29 mouse cellular contexts compared by ENCODE assay signal in the genomic region with DNA sequence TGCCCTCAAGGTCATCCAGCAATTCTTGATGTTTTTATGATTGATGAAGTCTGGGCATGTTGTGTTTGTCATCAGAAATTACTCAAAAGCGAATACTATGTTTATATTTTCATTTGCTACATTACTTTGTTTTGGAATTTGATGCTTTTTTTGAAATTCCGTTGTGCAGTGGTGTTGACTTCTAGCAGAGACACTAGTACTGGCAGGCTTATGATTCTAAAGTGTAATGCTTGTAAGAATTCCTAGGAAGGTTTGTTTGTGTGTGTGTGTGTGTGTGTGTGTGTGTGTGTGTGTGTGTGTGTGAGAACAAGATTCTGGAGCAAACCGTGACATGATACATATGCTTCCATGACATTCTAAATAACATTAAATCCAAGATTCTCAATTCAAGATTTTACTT.
"Had no signal": no experiment of that assay in that cellular context is flagged by ENCODE, and none has a peak within 500 bp of the region (broad histone marks: within the 10 kb centered on the region; RNA-seq: fewer than 3 reads in every experiment).

No protein-coding gene starts in this region.

- H3K4me3 ChIP-seq: embryonic facial prominence, embryonic 10.5 days; embryonic facial prominence, embryonic 12.5 days; embryonic facial prominence, embryonic 13.5 days; embryonic facial prominence, embryonic 15.5 days; erythroblast, embryonic 14.5 days; forebrain, embryonic 10.5 days; forebrain, embryonic 12.5 days; forebrain, embryonic 13.5 days; forebrain, embryonic 15.5 days; gastrocnemius, adult 2 months; heart, adult 2 months had no signal

- H3K27me3 ChIP-seq: embryonic facial prominence, embryonic 12.5 days; embryonic facial prominence, embryonic 13.5 days; embryonic facial prominence, embryonic 15.5 days; forebrain, embryonic 12.5 days; forebrain, embryonic 13.5 days; forebrain, embryonic 15.5 days had no signal

- H3K9me3 ChIP-seq: embryonic facial prominence, embryonic 10.5 days; embryonic facial prominence, embryonic 12.5 days; embryonic facial prominence, embryonic 13.5 days; embryonic facial prominence, embryonic 15.5 days; forebrain, embryonic 10.5 days; forebrain, embryonic 12.5 days; forebrain, embryonic 13.5 days; forebrain, embryonic 15.5 days had no signal

- ATAC-seq: forebrain, embryonic 13.5 days; forebrain, embryonic 14.5 days; forebrain, embryonic 15.5 days; forebrain, embryonic 16.5 days; forebrain, postnatal 0 days had no signal

- H3K9ac ChIP-seq: embryonic facial prominence, embryonic 12.5 days; embryonic facial prominence, embryonic 13.5 days; embryonic facial prominence, embryonic 15.5 days; forebrain, embryonic 12.5 days; forebrain, embryonic 13.5 days; forebrain, embryonic 15.5 days; forebrain, postnatal 0 days had no signal

- H3K4me1 ChIP-seq: embryonic facial prominence, embryonic 15.5 days; forebrain, embryonic 10.5 days; forebrain, embryonic 12.5 days; forebrain, embryonic 13.5 days; forebrain, embryonic 15.5 days had no signal

- H3K4me2 ChIP-seq: embryonic facial prominence, embryonic 12.5 days; embryonic facial prominence, embryonic 13.5 days; embryonic facial prominence, embryonic 15.5 days; forebrain, embryonic 12.5 days; forebrain, embryonic 13.5 days; forebrain, embryonic 15.5 days had no signal

- H3K36me3 ChIP-seq: embryonic facial prominence, embryonic 10.5 days; embryonic facial prominence, embryonic 12.5 days; embryonic facial prominence, embryonic 13.5 days; embryonic facial prominence, embryonic 15.5 days; forebrain, embryonic 10.5 days; forebrain, embryonic 12.5 days; forebrain, embryonic 15.5 days had no signal

- DNase-seq: cerebellum, adult 2 months; cerebellum, adult 8-10 months; cerebellum, adult 9-10 months; cerebellum, adult 9-11 months; cerebellum, postnatal 10 days; cerebellum, postnatal 14 days; cerebellum, postnatal 25 days; cerebellum, postnatal 36 days; embryo, embryonic 11 days; forebrain, postnatal 0 days; gastrocnemius, adult 2 months; gastrocnemius, postnatal 10 days; gastrocnemius, postnatal 14 days; gastrocnemius, postnatal 25 days; gastrocnemius, postnatal 36 days; heart, adult 11 months; heart, adult 18-20 months; heart, adult 2 months had no signal

- H3K27ac ChIP-seq: embryonic facial prominence, embryonic 10.5 days; embryonic facial prominence, embryonic 12.5 days; embryonic facial prominence, embryonic 13.5 days; embryonic facial prominence, embryonic 15.5 days; forebrain, embryonic 10.5 days; forebrain, embryonic 12.5 days; forebrain, embryonic 13.5 days; forebrain, embryonic 15.5 days; gastrocnemius, adult 2 months; heart, adult 2 months had no signal
